Mouse (Mus musculus) E14TG2a.4 (cell line): Measurements from ENCODE around the gene Rsph6a.

Source experiments
- CTCF ChIP-seq: conservative IDR thresholded peaks from 2 replicates; pipeline ENCODE4 v1.5.1; 2014; ENCODE audit warnings: low read length
- POU5F1 ChIP-seq: IDR thresholded peaks from 2 replicates; pipeline ENCODE4 v1.6.1; 2014; ENCODE audit warnings: low read length, borderline replicate concordance

GRCm38 (mm10) chr7:19096421-19096976 is 42.0 kb downstream of the Rsph6a start:
- TF ChIP-seq CTCF (no peak), POU5F1 (no peak)
